Mouse (Mus musculus): ENCODE data around the gene Gm9945. TPM values are rescaled to one million over a fixed set of nuclear protein-coding genes. Genes with fewer than 3 reads are reported as not detected.

Gene Gm9945
- total and polyA plus RNA-seq, 3 experiments, result not detected

GRCm38 (mm10) chr11:53529253-53529557 lies 49.2 kb downstream of the Gm9945 start:
- Histone ChIP-seq H3K27me3 (replicated peaks) (no peaks in the 10 kb centered on the region), H3K36me3 (replicated peaks in 1 of 2; ENCODE audit: control insufficient read depth in 1 of 2, insufficient read depth in 1 of 2, low read length in 1 of 2) (peaks cover 9 to 15% of the 10 kb centered on the region in 2 experiments), H3K4me1 (ENCODE audit: control insufficient read depth in 1 of 2, insufficient read depth in 2 of 2) (peaks cover 0 to 14% of the 10 kb centered on the region in 2 experiments; a peak in 2 of 4 replicates), H3K4me2 (ENCODE audit: insufficient read depth, low read depth, poor library complexity, severe bottlenecking) (no peak overlapping the region), H3K9me3 (replicated peaks; ENCODE audit: low read length) (no peaks in the 10 kb centered on the region), H3K79me2 (replicated peaks; ENCODE audit: control insufficient read depth, extremely low read depth, insufficient read depth, poor library complexity, severe bottlenecking) (no peaks in the 10 kb centered on the region), H3K27ac (ENCODE audit: insufficient read depth, low read depth) (no peak overlapping the region), H3K9ac (ENCODE audit: insufficient read depth, low read depth) (no peak overlapping the region), H3K4me3 (replicated peaks in 1 of 3; ENCODE audit: low read depth in 2 of 3, low read length in 2 of 3, poor library complexity in 1 of 3) (no peak overlapping the region)
- dilution Hi-C loops (cut with MboI; ENCODE audit: extremely low pct_ligation_motif_present, extremely low pct_unique_long_range_greater_than_20kb, low sequenced_read_pairs), result no loop called here
- TF ChIP-seq POLR2AphosphoS2 (IDR thresholded peaks at IDR 0.05; ENCODE audit: low read depth, low read length) (no peak), ELF1 (IDR thresholded peaks at IDR 0.05; ENCODE audit: low read depth, low read length) (no peak), TCF12 (IDR thresholded peaks at IDR 0.05; ENCODE audit: low read depth, low read length) (no peak), UBTF (IDR thresholded peaks at IDR 0.05; ENCODE audit: low read depth, low read length) (no peak), CHD1 (IDR thresholded peaks at IDR 0.05; ENCODE audit: low read depth, low read length) (no peak), HCFC1 (IDR thresholded peaks at IDR 0.05; ENCODE audit: low read depth, low read length) (no peak), RAD21 (IDR thresholded peaks at IDR 0.05; ENCODE audit: low read depth, low read length) (no peak), ETS1 (conservative IDR thresholded peaks at IDR 0.05; ENCODE audit: low read depth, low read length) (no peak), SIN3A (IDR thresholded peaks at IDR 0.05; ENCODE audit: low read length) (no peak), SMC3 (IDR thresholded peaks at IDR 0.05; ENCODE audit: low read depth, low read length) (no peak), NELFE (IDR thresholded peaks at IDR 0.05; ENCODE audit: low read depth, low read length) (no peak), NRF1 (IDR thresholded peaks at IDR 0.05; ENCODE audit: low read depth, low read length) (no peak), ZNF384 (IDR thresholded peaks at IDR 0.05; ENCODE audit: low read depth, low read length) (no peak)
- in situ Hi-C loops (cut with MboI; ENCODE audit: low pct_ligation_motif_present, low pct_unique_long_range_greater_than_20kb, low sequenced_read_pairs), result loop anchor here (5.0 kb wide), 1 partner anchor 33 kb away; no protein-coding TSS in a partner anchor
- DNase-seq (ENCODE audit: extremely low read depth), result no peak

DNA sequence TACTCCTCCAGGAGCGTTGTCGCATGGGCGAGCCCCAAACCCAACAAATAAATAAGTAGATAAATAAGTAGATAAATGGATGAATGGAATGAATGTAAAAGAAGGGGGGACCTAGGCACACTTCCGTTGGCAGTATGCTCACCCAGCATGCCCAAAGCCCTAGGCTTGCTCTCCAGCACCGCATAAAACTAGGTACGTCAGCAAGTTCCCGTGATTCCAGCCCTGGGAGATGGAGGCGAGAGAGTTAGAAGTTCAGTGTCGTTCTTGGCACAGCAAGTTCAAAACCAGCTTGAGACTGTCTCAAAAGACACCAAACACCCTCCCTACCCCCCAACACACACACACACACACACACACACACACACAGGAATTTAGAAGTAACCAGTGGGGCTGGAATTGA lies 50.0 kb downstream of the Gm9945 start:
- peaks cover 17 to 23% of the 10 kb centered on the region in 2 experiments for H3K36me3 ChIP-seq (replicated peaks in 1 of 2; ENCODE audit: control insufficient read depth in 1 of 2, insufficient read depth in 1 of 2, low read length in 1 of 2)
- no peak overlapping the region for H3K27ac ChIP-seq (ENCODE audit: insufficient read depth, low read depth)
- no peak for DNase-seq (ENCODE audit: extremely low read depth)
- H3K4me2 ChIP-seq (ENCODE audit: insufficient read depth, low read depth, poor library complexity, severe bottlenecking), result no peak overlapping the region
- no peaks in the 10 kb centered on the region for H3K9me3 ChIP-seq (replicated peaks; ENCODE audit: low read length)
- dilution Hi-C loops (cut with MboI; ENCODE audit: extremely low pct_ligation_motif_present, extremely low pct_unique_long_range_greater_than_20kb, low sequenced_read_pairs) (no loop called here), in situ Hi-C loops (cut with MboI; ENCODE audit: low pct_ligation_motif_present, low pct_unique_long_range_greater_than_20kb, low sequenced_read_pairs) (no loop called here)
- no peaks in the 10 kb centered on the region for H3K27me3 ChIP-seq (replicated peaks)
- no peak overlapping the region for H3K4me3 ChIP-seq (replicated peaks in 1 of 3; ENCODE audit: low read depth in 2 of 3, low read length in 2 of 3, poor library complexity in 1 of 3)
- H3K4me1 ChIP-seq (ENCODE audit: control insufficient read depth in 1 of 2, insufficient read depth in 2 of 2), result peaks cover 0 to 8% of the 10 kb centered on the region in 2 experiments; a peak in 2 of 4 replicates
- H3K79me2 ChIP-seq (replicated peaks; ENCODE audit: control insufficient read depth, extremely low read depth, insufficient read depth, poor library complexity, severe bottlenecking), result no peaks in the 10 kb centered on the region
- no peak overlapping the region for H3K9ac ChIP-seq (ENCODE audit: insufficient read depth, low read depth)
- TF ChIP-seq ETS1 (conservative IDR thresholded peaks at IDR 0.05; ENCODE audit: low read depth, low read length), result no peak
- no peak for TF ChIP-seq MYC (IDR thresholded peaks at IDR 0.05; ENCODE audit: low read depth, low read length)
- TF ChIP-seq RAD21 (IDR thresholded peaks at IDR 0.05; ENCODE audit: low read depth, low read length), result no peak
- TF ChIP-seq POLR2A (IDR thresholded peaks at IDR 0.05; ENCODE audit: low read depth, low read length), result no peak
- TF ChIP-seq NELFE (IDR thresholded peaks at IDR 0.05; ENCODE audit: low read depth, low read length), result no peak
- TF ChIP-seq KAT2A (IDR thresholded peaks at IDR 0.05; ENCODE audit: insufficient replicate concordance, low read length), result no peak
- TF ChIP-seq CHD1 (IDR thresholded peaks at IDR 0.05; ENCODE audit: low read depth, low read length), result no peak
- TF ChIP-seq JUND (conservative IDR thresholded peaks at IDR 0.05; ENCODE audit: low read depth, low read length), result no peak
- no peak for TF ChIP-seq TCF12 (IDR thresholded peaks at IDR 0.05; ENCODE audit: low read depth, low read length)
- TF ChIP-seq BHLHE40 (IDR thresholded peaks at IDR 0.05; ENCODE audit: low read depth, low read length), result no peak
- TF ChIP-seq CHD2 (IDR thresholded peaks at IDR 0.05; ENCODE audit: low read length), result no peak
- TF ChIP-seq ZC3H11A (IDR thresholded peaks at IDR 0.05; ENCODE audit: low read depth, low read length), result no peak
- no peak for TF ChIP-seq ELF1 (IDR thresholded peaks at IDR 0.05; ENCODE audit: low read depth, low read length)
- TF ChIP-seq MEF2A (IDR thresholded peaks at IDR 0.05; ENCODE audit: borderline replicate concordance, low read depth, low read length), result no peak
- no peak for TF ChIP-seq NRF1 (IDR thresholded peaks at IDR 0.05; ENCODE audit: low read depth, low read length)

Other genes starting within 250 kb of the Gm9945 start
- 184 and 238 TPM in 2 replicates for gene Hspa4, start 179.7 kb upstream of the Gm9945 start, total RNA-seq (2012; rRNA removed)
- 363 and 438 TPM in 2 replicates for gene Hspa4, start 179.7 kb upstream of the Gm9945 start, total RNA-seq (2014; rRNA removed)
- gene Hspa4, start 179.7 kb upstream of the Gm9945 start, polyA plus RNA-seq (2012; ENCODE audit: insufficient read length, low read depth), result 529 and 585 TPM in 2 replicates
- gene Zcchc10, start 155.5 kb upstream of the Gm9945 start, total RNA-seq (2012; rRNA removed), result 4.9 and 8.7 TPM in 2 replicates
- gene Zcchc10, start 155.5 kb upstream of the Gm9945 start, total RNA-seq (2014; rRNA removed), result 20.7 and 24.3 TPM in 2 replicates
- 72.4 and 74.2 TPM in 2 replicates for gene Zcchc10, start 155.5 kb upstream of the Gm9945 start, polyA plus RNA-seq (2012; ENCODE audit: insufficient read length, low read depth)
- gene Aff4, start 129.3 kb upstream of the Gm9945 start, total RNA-seq (2012; rRNA removed), result 19.8 and 24.0 TPM in 2 replicates
- gene Aff4, start 129.3 kb upstream of the Gm9945 start, total RNA-seq (2014; rRNA removed), result 22.1 and 25.7 TPM in 2 replicates
- 50.6 and 51.4 TPM in 2 replicates for gene Aff4, start 129.3 kb upstream of the Gm9945 start, polyA plus RNA-seq (2012; ENCODE audit: insufficient read length, low read depth)
- gene Leap2, start 57.0 kb upstream of the Gm9945 start, total RNA-seq (2012; rRNA removed), result not detected in 2 replicates
- gene Leap2, start 57.0 kb upstream of the Gm9945 start, total RNA-seq (2014; rRNA removed), result not detected in 2 replicates
- gene Leap2, start 57.0 kb upstream of the Gm9945 start, polyA plus RNA-seq (2012; ENCODE audit: insufficient read length, low read depth), result not detected in 2 replicates
- 103 and 120 TPM in 2 replicates for gene Uqcrq, start 49.3 kb upstream of the Gm9945 start, total RNA-seq (2012; rRNA removed)
- 136 and 168 TPM in 2 replicates for gene Uqcrq, start 49.3 kb upstream of the Gm9945 start, total RNA-seq (2014; rRNA removed)
- gene Uqcrq, start 49.3 kb upstream of the Gm9945 start, polyA plus RNA-seq (2012; ENCODE audit: insufficient read length, low read depth), result 642 and 765 TPM in 2 replicates
- 0.13 TPM in 2 replicates for gene Gdf9, start 49.1 kb upstream of the Gm9945 start, total RNA-seq (2012; rRNA removed)
- 0.16 TPM in 1 of 2 replicates, not detected in the other for gene Gdf9, start 49.1 kb upstream of the Gm9945 start, total RNA-seq (2014; rRNA removed)
- gene Gdf9, start 49.1 kb upstream of the Gm9945 start, polyA plus RNA-seq (2012; ENCODE audit: insufficient read length, low read depth), result not detected in 2 replicates
- gene Gm10447, start 23.1 kb upstream of the Gm9945 start, total RNA-seq (2012; rRNA removed), result not detected in 2 replicates
- not detected in 2 replicates for gene Gm10447, start 23.1 kb upstream of the Gm9945 start, total RNA-seq (2014; rRNA removed)
- gene Gm10447, start 23.1 kb upstream of the Gm9945 start, polyA plus RNA-seq (2012; ENCODE audit: insufficient read length, low read depth), result not detected in 2 replicates
- not detected in 2 replicates for gene Shroom1, start 23.0 kb upstream of the Gm9945 start, total RNA-seq (2012; rRNA removed)
- not detected in 2 replicates for gene Shroom1, start 23.0 kb upstream of the Gm9945 start, total RNA-seq (2014; rRNA removed)
- not detected in 2 replicates for gene Shroom1, start 23.0 kb upstream of the Gm9945 start, polyA plus RNA-seq (2012; ENCODE audit: insufficient read length, low read depth)
- not detected in 2 replicates for gene Gm9837, start 9.7 kb upstream of the Gm9945 start, total RNA-seq (2012; rRNA removed)
- not detected in 2 replicates for gene Gm9837, start 9.7 kb upstream of the Gm9945 start, total RNA-seq (2014; rRNA removed)
- gene Gm9837, start 9.7 kb upstream of the Gm9945 start, polyA plus RNA-seq (2012; ENCODE audit: insufficient read length, low read depth), result not detected in 2 replicates
- not detected in 2 replicates for gene Sowaha, start 108 bp downstream of the Gm9945 start, total RNA-seq (2012; rRNA removed)
- not detected in 2 replicates for gene Sowaha, start 108 bp downstream of the Gm9945 start, total RNA-seq (2014; rRNA removed)
- not detected in 2 replicates for gene Sowaha, start 108 bp downstream of the Gm9945 start, polyA plus RNA-seq (2012; ENCODE audit: insufficient read length, low read depth)
- 14.9 and 21.9 TPM in 2 replicates for gene Sept8, start 39.1 kb downstream of the Gm9945 start, total RNA-seq (2012; rRNA removed)
- 8.2 and 8.5 TPM in 2 replicates for gene Sept8, start 39.1 kb downstream of the Gm9945 start, total RNA-seq (2014; rRNA removed)
- gene Sept8, start 39.1 kb downstream of the Gm9945 start, polyA plus RNA-seq (2012; ENCODE audit: insufficient read length, low read depth), result 15.2 and 15.3 TPM in 2 replicates
- 11.3 and 18.3 TPM in 2 replicates for gene Kif3a, start 87.2 kb downstream of the Gm9945 start, total RNA-seq (2012; rRNA removed)
- gene Kif3a, start 87.2 kb downstream of the Gm9945 start, total RNA-seq (2014; rRNA removed), result 7.7 and 8.9 TPM in 2 replicates
- gene Kif3a, start 87.2 kb downstream of the Gm9945 start, polyA plus RNA-seq (2012; ENCODE audit: insufficient read length, low read depth), result 26.5 and 27.9 TPM in 2 replicates
- 26.3 and 35.6 TPM in 2 replicates for gene Il4, start 138.5 kb downstream of the Gm9945 start, total RNA-seq (2012; rRNA removed)
- gene Il4, start 138.5 kb downstream of the Gm9945 start, total RNA-seq (2014; rRNA removed), result 75.5 and 83.1 TPM in 2 replicates
- 19.5 and 24.5 TPM in 2 replicates for gene Il4, start 138.5 kb downstream of the Gm9945 start, polyA plus RNA-seq (2012; ENCODE audit: insufficient read length, low read depth)
- 1.8 and 2.8 TPM in 2 replicates for gene Il13, start 154.5 kb downstream of the Gm9945 start, total RNA-seq (2012; rRNA removed)
- 3.4 and 4.8 TPM in 2 replicates for gene Il13, start 154.5 kb downstream of the Gm9945 start, total RNA-seq (2014; rRNA removed)
- gene Il13, start 154.5 kb downstream of the Gm9945 start, polyA plus RNA-seq (2012; ENCODE audit: insufficient read length, low read depth), result 2.8 and 3.6 TPM in 2 replicates
- 45.3 and 48.2 TPM in 2 replicates for gene Rad50, start 227.2 kb downstream of the Gm9945 start, total RNA-seq (2012; rRNA removed)
- gene Rad50, start 227.2 kb downstream of the Gm9945 start, total RNA-seq (2014; rRNA removed), result 36.0 and 39.6 TPM in 2 replicates
- 53.6 and 55.2 TPM in 2 replicates for gene Rad50, start 227.2 kb downstream of the Gm9945 start, polyA plus RNA-seq (2012; ENCODE audit: insufficient read length, low read depth)
- not detected in 2 replicates for gene Il5, start 240.6 kb downstream of the Gm9945 start, total RNA-seq (2012; rRNA removed)
- gene Il5, start 240.6 kb downstream of the Gm9945 start, total RNA-seq (2014; rRNA removed), result not detected in 2 replicates
- not detected in 2 replicates for gene Il5, start 240.6 kb downstream of the Gm9945 start, polyA plus RNA-seq (2012; ENCODE audit: insufficient read length, low read depth)

Data from CH12.LX (cell line).